Mouse (Mus musculus): ENCODE measurements at regions not wholly inside any gene's neighbourhood (a gene's known extent, or its start where the extent isn't known, plus 50 kb on each side); places are given as distances from the start of the nearest gene placed in this dataset.
"Not testable (repeated sequence)": the region's sequence is repeated elsewhere in the genome, so short reads cannot be mapped to it uniquely, and the experiment has no call there.

DNA sequence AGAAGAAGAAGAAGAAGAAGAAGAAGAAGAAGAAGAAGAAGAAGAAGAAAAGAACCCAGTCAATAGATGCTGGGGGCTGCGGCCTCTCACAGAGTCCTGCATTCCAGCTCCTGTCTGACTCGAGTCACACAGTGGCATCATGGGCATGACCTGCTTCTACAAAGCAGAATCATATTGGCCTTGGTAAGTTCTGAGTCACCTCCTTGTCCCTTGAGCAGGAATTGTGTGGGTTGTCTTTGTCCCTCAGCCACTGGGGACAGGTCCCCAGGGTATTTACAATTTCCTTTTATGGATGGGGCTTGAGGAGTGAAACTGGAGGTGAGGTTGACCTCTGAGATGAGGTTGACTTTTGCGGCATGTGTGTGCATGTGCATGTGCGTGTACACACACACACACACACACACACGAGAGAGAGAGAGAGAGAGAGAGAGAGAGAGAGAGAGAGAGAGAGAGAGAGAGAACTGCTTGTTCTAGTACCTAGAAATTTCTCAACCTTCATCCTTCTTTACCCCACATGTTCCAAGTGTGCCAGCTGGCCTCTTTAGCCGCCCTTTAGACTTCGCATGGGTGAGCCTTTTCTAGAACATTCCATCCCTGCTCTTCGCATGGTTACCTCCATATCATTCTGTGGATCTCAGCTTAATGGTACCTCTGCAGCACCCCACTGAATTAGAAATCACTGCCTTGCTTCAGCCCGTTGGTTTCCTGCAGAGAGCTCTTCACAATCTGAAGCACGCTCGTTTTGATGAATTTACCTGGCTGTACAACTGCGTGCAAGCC, 283.2 kb downstream of the 4933412E24Rik start:
- no peak for DNase-seq (ENCODE audit: low spot score)

DNA sequence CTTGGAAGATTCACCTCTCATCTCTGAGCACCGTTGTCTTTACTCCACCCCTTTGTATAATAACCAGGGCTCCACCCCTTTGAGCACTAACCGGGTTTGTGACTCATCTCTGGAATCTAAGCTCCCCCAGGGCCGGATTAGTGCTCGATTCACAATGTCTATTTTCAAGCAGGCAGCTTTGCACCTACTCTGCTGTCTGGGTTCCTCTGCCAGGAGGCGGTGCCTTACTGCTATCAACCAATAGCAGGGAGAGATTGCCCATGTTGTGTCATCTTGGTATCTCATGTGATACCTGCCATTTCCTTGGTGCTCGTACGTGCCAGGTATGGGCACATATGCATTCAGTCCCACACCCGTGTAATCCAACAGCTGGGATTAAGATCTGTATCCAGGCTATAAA, 285.3 kb downstream of the 4933412E24Rik start:
- DNase-seq (ENCODE audit: low spot score), result no peak

DNA sequence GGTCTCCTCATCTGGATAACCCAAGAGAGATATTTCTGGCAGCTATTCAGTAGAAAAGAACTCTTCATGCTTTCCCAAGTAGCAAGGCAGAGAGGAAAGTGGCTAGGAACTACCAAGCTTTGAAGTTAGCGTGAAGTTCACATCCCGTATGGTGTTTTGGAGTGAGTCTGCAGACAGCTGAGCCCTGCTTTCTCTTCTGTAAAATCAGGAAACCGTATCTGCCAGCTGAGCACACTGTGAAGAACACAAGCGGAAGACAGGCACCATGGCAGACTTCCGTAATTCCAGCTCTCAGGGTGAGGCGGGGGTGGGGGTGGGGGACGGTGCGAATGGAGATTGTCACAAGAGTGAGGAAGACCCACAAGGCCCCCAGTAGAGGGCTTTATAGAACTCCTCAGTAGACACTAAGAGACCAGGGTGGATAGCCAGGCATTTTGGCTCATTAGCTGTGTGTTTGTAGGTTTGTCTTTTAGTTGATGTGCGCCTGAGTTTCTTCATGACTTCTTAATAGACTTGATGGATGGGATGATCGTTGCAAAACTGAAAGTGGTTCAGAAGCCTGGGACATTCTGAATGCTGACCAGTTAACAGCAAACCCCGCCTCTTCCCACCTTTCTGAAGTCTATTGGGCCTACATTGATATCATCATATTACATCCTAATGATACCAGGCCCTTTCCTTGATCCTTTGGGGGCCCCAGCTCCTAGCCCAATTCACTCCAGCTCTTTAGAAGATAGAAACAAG, 287.4 kb downstream of the 4933412E24Rik start:
- no peak for DNase-seq (ENCODE audit: low spot score)

DNA sequence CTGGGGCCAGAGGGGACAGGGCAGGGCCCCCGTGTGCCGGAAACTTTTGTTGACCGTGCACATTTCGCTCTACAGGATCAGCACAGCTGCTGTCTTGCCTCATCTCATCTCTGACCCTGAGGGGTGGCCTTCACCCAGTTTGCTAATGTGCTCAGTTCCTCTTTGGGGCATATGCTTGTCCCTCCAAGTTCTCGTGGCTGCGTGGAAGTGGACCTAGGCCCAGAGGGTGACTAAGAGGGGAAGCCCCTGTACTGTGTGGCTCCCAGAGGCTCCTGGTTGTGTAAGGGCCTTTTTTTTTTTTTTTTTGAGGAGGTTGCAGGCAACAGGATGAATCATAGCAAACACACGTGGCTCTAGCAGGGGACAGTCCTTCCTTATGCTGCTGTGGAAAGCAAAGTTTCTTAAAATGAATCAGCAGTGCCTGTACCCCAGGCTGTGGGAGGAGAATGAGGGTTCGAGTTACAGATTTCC, 288.2 kb downstream of the 4933412E24Rik start:
- peak; percentile 68 for DNase-seq (ENCODE audit: low spot score)

DNA sequence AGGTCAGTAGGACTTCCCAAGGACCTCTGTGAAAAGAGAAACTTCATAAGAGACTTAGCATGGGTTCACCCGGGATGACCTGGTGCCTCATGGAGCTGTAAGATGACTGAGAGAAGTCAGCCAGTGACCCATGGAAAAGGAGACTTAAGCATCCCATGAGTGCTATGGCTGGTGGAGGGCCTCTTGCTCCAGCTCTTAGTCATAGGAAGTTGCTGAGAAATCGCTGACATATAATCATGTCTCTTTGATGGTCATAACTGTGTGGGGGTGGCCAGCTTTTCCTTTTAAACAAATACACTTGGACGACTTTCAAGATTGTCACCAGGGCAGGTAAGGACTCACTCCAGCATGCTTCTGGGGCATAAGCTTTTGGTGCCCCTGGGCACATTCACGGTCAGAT, 290.5 kb downstream of the 4933412E24Rik start:
- DNase-seq (ENCODE audit: low spot score), result no peak

DNA sequence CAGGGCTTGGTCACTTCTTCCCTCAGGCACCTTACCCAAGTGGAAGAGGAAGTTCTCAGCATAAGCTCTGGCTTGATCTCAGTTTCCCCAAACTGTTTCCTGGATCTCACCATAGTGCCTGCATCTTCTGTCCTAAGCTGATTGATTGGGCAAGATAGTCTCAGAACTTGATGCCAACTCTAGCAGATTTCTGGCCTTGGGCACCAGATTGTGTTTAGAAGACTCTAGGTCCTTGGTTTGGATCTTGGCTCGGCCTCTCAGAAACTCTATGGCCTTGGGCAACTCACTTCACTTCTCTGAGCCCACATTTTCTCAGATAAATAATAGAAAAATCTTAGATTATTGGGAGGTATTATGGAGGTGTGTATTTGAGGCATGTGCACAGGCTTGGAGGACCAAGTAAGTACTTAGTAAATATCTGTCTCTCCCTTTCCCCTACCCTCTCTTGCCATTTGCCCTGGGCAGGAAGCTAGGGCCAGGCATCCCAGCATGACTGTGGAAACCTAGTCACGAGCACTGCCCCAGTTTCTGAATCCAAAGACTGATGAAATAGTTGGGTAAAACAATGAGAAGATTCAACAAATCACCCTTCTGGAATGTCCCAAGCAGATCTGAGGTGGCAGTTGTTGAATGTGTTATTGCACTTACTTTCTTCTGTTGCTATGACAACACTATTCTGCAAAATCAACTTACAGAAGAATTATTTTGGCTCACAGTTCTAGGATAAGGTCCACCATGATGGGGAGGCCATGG, 293.6 kb downstream of the 4933412E24Rik start:
- peak; percentile 25 for DNase-seq (ENCODE audit: low spot score)

DNA sequence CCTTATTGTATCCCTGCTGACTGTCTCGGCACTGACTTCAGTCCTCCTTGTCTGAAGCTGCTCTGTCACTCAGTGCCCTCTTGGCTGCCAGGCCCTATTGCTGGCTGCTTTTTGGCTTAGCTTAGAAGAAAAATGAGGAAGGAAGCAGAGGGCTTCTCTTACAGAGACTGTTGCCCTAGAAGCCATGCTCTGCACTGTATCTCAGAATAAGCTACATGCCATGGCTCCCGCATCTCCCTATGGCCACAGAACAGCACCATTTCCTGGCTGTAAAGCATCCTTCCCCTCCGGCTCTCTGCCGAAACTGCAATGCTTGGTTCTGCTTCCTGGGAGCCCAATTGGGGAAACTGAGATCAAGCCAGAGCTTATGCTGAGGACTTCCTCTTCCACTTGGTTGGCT, 295.0 kb downstream of the 4933412E24Rik start:
- DNase-seq (ENCODE audit: low spot score), result no peak

DNA sequence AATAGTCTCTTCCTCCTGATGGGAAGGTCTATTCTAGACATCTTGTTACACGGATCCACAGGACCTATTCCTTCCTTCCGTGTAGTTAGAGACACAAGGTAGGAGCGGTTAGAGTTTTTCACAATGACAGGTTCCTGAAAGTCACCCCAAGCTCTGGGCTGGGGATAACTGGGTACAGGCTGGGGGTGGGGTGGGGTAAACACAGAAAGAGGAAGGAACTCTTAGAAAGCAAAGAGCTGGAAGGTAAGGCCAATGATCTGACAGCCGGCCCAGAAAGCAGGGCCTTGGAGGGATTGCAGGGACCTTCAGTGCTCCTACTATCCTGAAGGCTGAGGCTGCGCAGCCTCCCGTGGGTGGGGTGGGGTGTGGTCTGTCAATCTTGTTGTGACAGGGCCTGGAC, 295.4 kb downstream of the 4933412E24Rik start:
- no peak for DNase-seq (ENCODE audit: low spot score)

DNA sequence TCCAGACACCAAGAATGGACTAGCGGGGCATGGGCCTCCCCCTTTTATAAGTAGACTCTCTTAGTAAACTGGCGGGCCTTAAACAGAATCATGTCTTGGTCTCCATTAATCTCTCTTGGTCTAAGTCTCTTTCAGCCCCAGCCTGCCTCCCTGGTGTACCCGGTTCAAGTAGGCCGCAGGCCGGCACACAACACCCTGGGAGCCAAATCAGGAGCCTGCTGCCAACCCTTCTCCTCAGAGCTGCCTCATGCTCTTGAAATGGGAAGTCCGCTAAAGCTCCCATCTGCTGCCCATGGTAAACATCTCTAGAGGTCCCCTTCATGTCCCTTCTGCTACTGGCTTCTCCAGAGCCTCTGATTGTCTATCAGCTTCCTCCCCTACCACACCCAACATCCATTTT, 296.3 kb downstream of the 4933412E24Rik start:
- DNase-seq (ENCODE audit: low spot score), result no peak

DNA sequence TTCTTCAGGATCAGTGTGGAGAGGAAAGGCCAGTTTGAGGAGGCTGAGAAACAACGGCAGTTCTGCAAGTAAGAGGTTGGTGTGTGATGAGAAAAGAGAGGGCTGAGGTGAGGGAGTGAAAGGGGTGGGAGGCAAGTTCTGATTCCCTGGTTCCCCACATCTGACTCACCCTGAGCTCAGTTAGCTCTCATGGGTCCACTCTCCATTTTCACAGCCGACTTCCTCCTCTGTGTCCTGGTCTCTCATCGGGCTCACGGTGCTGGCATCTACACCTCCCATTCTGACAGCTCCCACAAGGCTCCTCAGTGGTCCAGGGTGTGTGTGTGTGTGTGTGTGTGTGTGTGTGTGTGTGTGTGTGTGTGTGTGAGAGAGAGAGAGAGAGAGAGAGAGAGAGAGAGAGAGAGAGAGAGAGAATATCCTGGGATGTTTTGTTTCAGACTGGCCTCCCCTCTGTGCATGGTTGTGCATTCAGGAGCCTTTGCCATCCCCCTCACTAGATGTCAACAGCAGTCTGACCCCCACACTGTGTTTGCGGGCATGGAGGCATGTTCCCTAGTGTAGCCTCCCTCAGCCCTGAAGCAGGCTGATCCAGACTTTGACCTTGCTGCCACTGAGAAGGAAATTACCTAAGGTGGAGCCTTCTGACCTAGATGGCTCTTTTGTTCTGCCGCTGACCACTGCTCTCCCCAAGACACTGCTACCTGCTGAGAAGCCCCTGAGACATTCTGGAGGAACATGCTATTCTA, 296.9 kb downstream of the 4933412E24Rik start:
- not testable (repeated sequence) for DNase-seq (ENCODE audit: low spot score)

DNA sequence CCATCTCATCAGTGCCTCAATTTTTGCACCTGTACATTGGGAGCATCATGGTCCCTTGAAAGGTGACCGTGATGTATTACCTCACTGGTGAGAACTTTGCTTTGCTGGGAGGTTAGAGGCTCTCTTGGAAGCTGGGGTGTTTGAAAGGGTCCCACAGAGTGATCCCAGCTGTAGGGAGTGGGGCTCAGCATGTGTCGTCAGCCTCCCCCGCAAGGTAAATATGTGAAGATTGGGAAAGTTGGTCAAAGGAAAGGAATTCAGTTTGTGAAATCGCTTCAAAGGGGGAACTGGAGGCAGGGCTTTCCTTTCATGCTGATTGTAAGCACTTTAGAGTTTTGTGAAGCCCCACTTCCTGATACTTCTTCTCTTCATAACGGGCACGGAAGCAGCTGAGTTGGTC, 299.5 kb downstream of the 4933412E24Rik start:
- no peak for DNase-seq (ENCODE audit: low spot score)

DNA sequence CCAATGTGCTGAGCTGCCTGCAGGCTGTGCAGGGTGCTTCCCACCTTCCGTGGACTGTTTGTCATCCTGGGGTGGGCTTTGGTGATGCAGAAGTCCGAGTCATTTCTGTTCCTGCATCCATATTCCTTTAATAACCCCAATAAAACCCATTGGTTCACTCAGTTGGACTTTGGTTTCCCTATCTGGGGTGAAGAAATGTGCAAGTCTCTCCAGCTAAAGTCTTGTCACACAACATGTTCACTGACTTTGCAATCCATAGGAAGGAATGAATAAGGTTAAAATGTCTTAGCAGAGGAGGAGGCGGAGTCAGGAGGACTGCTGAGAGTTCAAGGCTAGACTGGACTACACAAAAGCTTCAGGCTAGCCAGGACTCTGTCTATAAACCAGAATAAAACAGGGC, 300.5 kb downstream of the 4933412E24Rik start:
- no peak for DNase-seq (ENCODE audit: low spot score)

DNA sequence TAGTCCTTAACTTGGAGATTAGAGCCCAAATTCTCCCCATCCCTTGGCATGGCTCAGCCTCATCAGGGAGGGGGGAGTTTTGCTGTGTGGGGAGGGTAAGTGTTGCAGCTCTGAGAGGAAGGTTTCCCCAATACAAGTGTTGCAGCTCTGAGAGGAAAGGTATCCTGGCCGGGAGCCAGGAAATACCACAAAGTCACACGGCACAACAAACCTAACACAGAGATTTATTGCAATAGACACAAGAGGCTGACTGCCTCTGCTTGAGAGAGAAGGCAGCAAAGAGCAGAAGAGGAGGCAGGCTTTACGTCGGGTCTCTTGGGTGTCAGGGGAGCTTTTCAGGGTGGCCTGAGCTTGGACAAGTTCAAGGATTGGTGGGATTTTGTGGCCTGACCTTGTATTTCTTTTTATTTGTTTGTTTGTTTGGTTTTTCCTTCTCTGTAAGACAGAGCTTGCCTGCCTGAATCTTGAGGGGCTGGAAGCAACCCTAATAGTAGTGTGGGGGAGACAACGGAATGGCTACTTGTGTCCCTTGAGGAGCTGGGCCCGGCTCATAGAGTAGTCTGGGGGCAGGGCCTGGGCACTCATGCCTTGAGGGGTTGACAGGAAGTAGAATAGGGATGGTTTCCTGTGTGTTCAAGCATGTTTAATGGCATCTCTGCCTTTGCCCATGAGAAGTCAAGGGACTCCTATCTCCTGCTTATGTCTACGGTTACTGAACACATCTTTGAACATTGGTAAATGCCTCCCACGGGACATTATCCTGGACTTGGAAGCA, 302.3 kb downstream of the 4933412E24Rik start:
- DNase-seq (ENCODE audit: low spot score), result no peak

DNA sequence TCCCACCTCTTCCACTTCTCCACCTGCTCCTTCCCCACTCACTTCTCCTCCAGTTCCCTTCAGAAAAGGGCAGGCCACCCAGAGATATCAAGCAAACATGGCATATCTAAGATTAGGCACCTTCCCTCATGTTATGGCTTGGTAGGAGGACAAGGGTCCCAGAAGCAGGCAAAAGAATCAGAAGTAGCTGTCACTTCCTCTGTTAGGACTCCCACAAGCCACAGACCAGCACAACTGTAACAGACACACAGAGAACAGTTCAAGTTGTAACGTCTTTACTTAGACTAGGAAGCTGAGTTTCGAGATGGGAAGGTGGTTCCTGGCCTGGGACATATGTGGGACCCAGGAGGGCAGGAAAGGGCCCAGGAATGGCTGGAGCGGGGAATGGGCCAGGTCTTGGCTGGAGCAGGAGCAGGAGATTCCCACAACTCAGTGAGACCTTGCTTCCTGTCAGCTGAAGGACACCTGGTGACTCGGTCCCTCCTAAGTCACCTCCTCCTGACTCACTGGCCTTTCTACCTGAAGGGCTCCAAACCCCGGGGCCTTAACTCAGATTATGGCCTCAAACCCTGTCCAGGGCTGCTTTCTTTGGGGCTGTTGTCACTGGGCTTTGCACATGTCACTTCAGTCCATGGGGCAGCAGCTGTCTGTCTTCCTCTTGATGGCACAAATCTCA, 304.2 kb downstream of the 4933412E24Rik start:
- DNase-seq (ENCODE audit: low spot score), result no peak

DNA sequence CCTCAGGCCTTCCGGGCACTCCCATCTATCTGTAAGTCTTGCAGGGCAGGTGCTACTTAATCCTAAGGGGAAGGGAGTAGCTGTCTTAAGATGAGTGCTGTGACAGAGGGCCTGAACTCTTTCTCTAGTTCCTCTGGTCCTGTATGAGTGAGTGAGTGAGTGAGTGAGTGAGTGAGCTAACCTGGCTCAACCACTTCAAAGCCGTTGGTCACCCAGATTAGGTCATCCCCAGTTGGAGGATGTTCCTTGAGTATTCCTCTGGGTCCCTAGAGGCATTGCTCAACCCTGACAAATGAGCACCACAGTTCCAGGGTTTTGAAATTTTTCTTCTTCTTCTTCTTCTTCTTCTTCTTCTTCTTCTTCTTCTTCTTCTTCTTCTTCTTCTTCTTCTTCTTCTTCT, 306.5 kb downstream of the 4933412E24Rik start:
- DNase-seq (ENCODE audit: low spot score), result no peak

DNA sequence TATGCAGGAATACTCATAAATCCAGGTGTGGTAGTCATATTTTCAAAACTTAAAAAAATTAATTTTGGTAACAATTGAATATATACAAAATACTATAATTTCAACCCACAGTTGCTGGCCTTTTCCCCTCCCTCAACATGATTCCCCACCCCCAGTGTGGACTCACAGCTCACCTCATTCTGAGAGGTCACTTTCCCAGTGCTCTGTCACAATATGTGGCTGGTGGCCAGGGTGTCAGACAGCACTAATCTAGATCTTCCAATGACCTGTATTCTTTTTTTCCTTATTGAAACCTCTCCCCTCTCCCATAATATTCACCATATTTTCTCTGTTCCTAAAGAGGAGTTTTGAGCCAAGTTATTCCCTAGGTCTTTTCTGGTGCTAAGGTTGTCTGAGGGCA, 308.0 kb downstream of the 4933412E24Rik start:
- peak; percentile 35 for DNase-seq (ENCODE audit: low spot score)

DNA sequence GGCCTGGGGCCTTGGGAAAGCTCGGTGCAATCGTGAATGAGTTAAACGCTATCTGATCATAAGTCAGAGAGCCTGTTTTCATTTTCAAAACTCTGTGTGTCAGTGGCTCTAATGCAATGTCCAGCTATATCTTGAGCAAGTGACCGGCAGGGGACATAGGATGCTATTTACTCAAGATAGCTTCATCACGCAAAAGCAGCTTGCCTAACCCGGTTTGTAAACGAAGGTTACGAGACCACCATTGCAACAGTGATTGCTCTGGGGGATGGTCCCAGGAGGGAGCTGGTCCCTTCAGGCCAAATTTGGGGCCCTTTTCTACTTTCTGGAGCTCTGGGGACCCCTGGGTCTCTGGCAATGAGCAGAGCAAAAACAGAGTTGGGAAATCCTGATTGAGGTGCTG, 309.3 kb downstream of the 4933412E24Rik start:
- DNase-seq (ENCODE audit: low spot score), result no peak

All from adipocyte (in vitro differentiated cells).